Comparison of ENCODE assay signal across 8 mouse cellular contexts in genomic region chr8:117562445-117563014, GRCm38 (mm10).
DNase-seq lines count a peak whose midpoint lies in the region; ATAC-seq and TF ChIP-seq lines count a peak whose summit lies in the region.

No protein-coding gene starts in this region.

- no peak for TF ChIP-seq CTCF in MEL (IDR thresholded peaks at IDR 0.05 in 2 of 3, conservative IDR thresholded peaks at IDR 0.05 in 1 of 3; ENCODE audit: control insufficient read depth in 1 of 3, insufficient read depth in 1 of 3, low read depth in 2 of 3, low read length in 3 of 3, poor library complexity in 1 of 3, severe bottlenecking in 1 of 3)

- H3K36me3 ChIP-seq in heart, embryonic 11.5 days (ENCODE audit: control insufficient read depth, insufficient read depth, low read length): no peaks in the 10 kb centered on the region
- peaks cover 0 to 5% of the 10 kb centered on the region in 2 experiments; a peak in 2 of 4 replicates for H3K36me3 ChIP-seq in MEL (ENCODE audit: control insufficient read depth in 1 of 2, insufficient read depth in 2 of 2, low read length in 2 of 2)
- no peaks in the 10 kb centered on the region for H3K36me3 ChIP-seq in hindbrain, embryonic 12.5 days

- intact Hi-C loops in heart, postnatal 14 days (cut with DNase I): loop anchor here (10.0 kb wide), 1 partner anchor 338 kb away; no protein-coding TSS in a partner anchor

- H3K27me3 ChIP-seq in heart, embryonic 11.5 days (ENCODE audit: control insufficient read depth, insufficient read depth, low read length): peaks cover 12% of the 10 kb centered on the region
- H3K27me3 ChIP-seq in MEL (ENCODE audit: control insufficient read depth in 1 of 2, insufficient read depth in 2 of 2, low read length in 2 of 2): no peaks in the 10 kb centered on the region
- peaks cover 15% of the 10 kb centered on the region for H3K27me3 ChIP-seq in hindbrain, embryonic 12.5 days

- no peak for TF ChIP-seq RAD21 in MEL (IDR thresholded peaks at IDR 0.05; ENCODE audit: low read depth, low read length)

- WGBS in heart, embryonic 11.5 days (ENCODE audit: insufficient replicate concordance): 29% methylated on average over 16 of the region's 16 CpGs
- 34% methylated on average over 16 of the region's 16 CpGs for WGBS in hindbrain, embryonic 12.5 days

- H3K4me1 ChIP-seq in heart, embryonic 11.5 days (ENCODE audit: control insufficient read depth, insufficient read depth, low read length): no peaks in the 10 kb centered on the region
- H3K4me1 ChIP-seq in MEL (ENCODE audit: control insufficient read depth in 1 of 2, insufficient read depth in 2 of 2, low read length in 2 of 2): peaks cover 0 to 9% of the 10 kb centered on the region in 2 experiments; a peak in 2 of 4 replicates
- H3K4me1 ChIP-seq in hindbrain, embryonic 12.5 days: peaks cover 6% of the 10 kb centered on the region; the same call in 1 of the 2 replicates

- ATAC-seq in heart, embryonic 11.5 days (replicated peaks; ENCODE audit: insufficient number of reproducible peaks, low FRiP score, low TSS enrichment): no peak
- no peak for ATAC-seq in hindbrain, embryonic 12.5 days (ENCODE audit: low FRiP score)

- peak overlapping the region; percentile 1; the same call in 1 of the 2 replicates for H3K4me3 ChIP-seq in heart, embryonic 11.5 days (ENCODE audit: low read depth, low read length)
- H3K4me3 ChIP-seq in MEL (ENCODE audit: control insufficient read depth in 1 of 2, insufficient read depth in 1 of 2, low read depth in 2 of 2, low read length in 2 of 2): no peak overlapping the region
- H3K4me3 ChIP-seq in hindbrain, embryonic 12.5 days: no peak overlapping the region

- no peak for DNase-seq in heart, postnatal 14 days
- peak; percentile 53 for DNase-seq in MEL (ENCODE audit: low read depth, low spot score)
- peak; percentile 35 for DNase-seq in lung, postnatal 36 days
- DNase-seq in adrenal gland, adult 18-20 months (ENCODE audit: low spot score in 2 of 2): no peak
- DNase-seq in layer of hippocampus, postnatal 10 days (ENCODE audit: low spot score in 2 of 2): no peak
- no peak for DNase-seq in cerebellum, postnatal 25 days

- peak overlapping the region; percentile 46 for H3K4me2 ChIP-seq in heart, embryonic 11.5 days
- H3K4me2 ChIP-seq in hindbrain, embryonic 12.5 days (replicated peaks): peak overlapping the region; percentile 35

- H3K27ac ChIP-seq in heart, embryonic 11.5 days (ENCODE audit: low read depth, low read length): no peak overlapping the region
- no peak overlapping the region for H3K27ac ChIP-seq in MEL (ENCODE audit: control insufficient read depth, low read depth, low read length)
- no peak overlapping the region for H3K27ac ChIP-seq in hindbrain, embryonic 12.5 days

- H3K79me2 ChIP-seq in MEL (ENCODE audit: control insufficient read depth, insufficient read depth, low read length, poor library complexity): no peaks in the 10 kb centered on the region

- H3K9me3 ChIP-seq in heart, embryonic 11.5 days (replicated peaks; ENCODE audit: control insufficient read depth, low read length): no peaks in the 10 kb centered on the region
- H3K9me3 ChIP-seq in MEL (replicated peaks; ENCODE audit: insufficient read depth, low read length): no peaks in the 10 kb centered on the region
- no peaks in the 10 kb centered on the region for H3K9me3 ChIP-seq in hindbrain, embryonic 12.5 days (replicated peaks)

- no peak for TF ChIP-seq POLR2A in MEL (IDR thresholded peaks at IDR 0.05; ENCODE audit: control insufficient read depth in 1 of 2, insufficient read depth in 1 of 2, low read depth in 1 of 2, low read length in 2 of 2, poor library complexity in 1 of 2)

- H3K9ac ChIP-seq in heart, embryonic 11.5 days (ENCODE audit: low read depth, low read length): no peak overlapping the region
- H3K9ac ChIP-seq in MEL (ENCODE audit: control insufficient read depth, low read depth, low read length, poor library complexity, severe bottlenecking): no peak overlapping the region
- H3K9ac ChIP-seq in hindbrain, embryonic 12.5 days: no peak overlapping the region

- TF ChIP-seq EP300 in MEL (IDR thresholded peaks at IDR 0.05; ENCODE audit: low read depth in 1 of 2, low read length in 2 of 2): peak in 1 of 2 experiments; percentile 12; a peak in 1 of 4 replicates

TF ChIP-seq in MEL, 35 proteins besides CTCF, POLR2A, EP300 and RAD21:
- TF ChIP-seq UBTF (IDR thresholded peaks at IDR 0.05; ENCODE audit: borderline replicate concordance, insufficient read depth, low read depth, low read length) (no peak), ELF1 (IDR thresholded peaks at IDR 0.05; ENCODE audit: low read depth, low read length) (no peak), RCOR1 (IDR thresholded peaks at IDR 0.05; ENCODE audit: low read depth, low read length) (0 out of 2 replicates have a peak, but pooled peaks have one; percentile 34), TAL1 (IDR thresholded peaks at IDR 0.05; ENCODE audit: low read length) (no peak), ZC3H11A (IDR thresholded peaks at IDR 0.05; ENCODE audit: low read depth, low read length) (no peak), GATA1 (IDR thresholded peaks at IDR 0.05; ENCODE audit: low read depth, low read length) (0 out of 2 replicates have a peak, but pooled peaks have one; percentile 25)

Comparison
In these comparisons a context has a peak if more than half of its experiments do, and no peak if none do; other contexts are left out.
1. DNase-seq: peak in MEL (single experiment) and lung, postnatal 36 days (single experiment); none in heart, postnatal 14 days (0 of 2), adrenal gland, adult 18-20 months (0 of 2), layer of hippocampus, postnatal 10 days (0 of 2) and cerebellum, postnatal 25 days (0 of 2).